Mouse (Mus musculus) right cerebral cortex, postnatal 4 days (tissue): ENCODE results near the gene Chrna4.
A peak's percentile ranks its signal among the peaks of the same experiment; 100 is the strongest.

ENCODE experiments used
- DNase-seq: peaks from one replicate; pipeline ENCODE4 v3.0.0-alpha.2; 2022

The Chrna4 gene

DNA sequence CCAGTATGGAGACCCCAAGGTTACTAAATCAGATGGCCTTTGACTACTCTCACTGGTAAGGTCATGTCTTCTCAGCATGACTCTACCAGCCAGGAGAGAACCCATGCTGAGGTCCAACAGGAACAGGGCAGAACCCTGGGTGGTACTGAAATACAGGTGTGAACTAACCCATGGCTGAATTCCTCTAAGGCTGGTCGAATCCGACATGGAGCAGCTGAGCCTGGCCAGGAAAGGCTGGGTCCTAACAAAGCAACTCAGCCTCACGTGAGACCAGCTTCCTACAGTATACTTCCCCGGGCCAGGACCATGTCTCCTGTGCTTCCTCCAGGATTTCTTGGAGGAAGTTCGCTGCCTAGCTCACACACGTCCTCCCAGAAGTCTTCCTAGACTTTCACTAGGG is 6.8 kb downstream of the Chrna4 start:
- no peak for DNase-seq

DNA sequence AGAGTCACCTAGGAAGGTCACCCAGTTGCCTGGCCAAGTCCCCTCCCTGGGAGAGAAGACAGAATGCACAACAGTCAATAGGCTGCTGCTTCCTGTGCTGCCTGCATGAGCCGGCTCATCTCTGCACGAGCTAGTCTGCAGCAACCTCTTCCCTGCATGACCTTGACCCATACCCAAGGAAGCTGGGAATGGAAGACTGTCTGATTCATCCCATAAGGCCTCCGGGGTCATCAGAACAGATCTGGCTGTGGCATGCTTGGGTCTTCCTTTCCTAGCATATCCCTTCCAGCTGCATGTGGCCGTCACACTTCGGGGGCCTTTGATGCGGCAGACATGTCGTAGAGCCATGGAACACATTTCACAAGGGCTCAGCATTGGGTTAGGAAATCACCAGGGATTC is 8.2 kb downstream of the Chrna4 start:
- DNase-seq: no peak

DNA sequence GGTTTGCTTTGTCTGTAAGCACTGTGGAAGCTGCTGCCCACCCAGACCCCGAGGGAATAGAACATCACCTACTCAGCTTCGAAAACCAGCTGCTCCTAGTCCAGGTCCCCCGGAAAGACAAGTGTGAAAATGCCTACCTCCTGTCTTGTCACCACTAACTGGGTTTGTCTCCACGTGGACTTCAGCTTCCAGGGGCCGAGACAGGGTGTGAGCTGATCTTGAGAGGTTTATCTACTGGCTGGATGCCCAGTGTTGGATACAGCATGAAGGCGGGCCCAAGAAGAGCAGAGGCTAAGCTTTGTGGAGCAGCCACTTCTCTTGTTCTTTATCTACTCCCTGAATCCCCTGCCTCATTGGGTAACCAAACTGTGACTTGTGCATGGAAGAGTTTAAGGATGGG is 10.0 kb downstream of the Chrna4 start:
- no peak for DNase-seq

DNA sequence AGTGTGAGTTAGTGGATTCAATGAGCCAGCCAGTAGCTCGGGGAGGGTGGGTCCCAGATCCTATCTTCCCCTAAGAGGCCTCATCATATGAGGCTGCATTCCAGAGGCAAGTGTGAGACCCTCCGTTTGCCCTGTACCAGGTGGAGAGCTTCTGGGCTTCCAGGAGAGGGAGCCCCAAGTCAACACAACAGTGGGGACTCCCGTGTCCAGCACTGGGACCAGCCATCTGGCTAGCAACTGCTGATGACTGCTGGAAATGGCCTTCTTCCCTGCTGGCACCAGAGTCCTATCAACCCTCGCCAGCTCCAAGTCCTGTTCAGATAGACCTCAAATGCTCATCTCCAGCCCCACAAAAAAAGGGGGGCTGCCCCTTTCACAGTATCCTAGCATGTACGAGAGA is 10.9 kb downstream of the Chrna4 start:
- peak; percentile 24 for DNase-seq

DNA sequence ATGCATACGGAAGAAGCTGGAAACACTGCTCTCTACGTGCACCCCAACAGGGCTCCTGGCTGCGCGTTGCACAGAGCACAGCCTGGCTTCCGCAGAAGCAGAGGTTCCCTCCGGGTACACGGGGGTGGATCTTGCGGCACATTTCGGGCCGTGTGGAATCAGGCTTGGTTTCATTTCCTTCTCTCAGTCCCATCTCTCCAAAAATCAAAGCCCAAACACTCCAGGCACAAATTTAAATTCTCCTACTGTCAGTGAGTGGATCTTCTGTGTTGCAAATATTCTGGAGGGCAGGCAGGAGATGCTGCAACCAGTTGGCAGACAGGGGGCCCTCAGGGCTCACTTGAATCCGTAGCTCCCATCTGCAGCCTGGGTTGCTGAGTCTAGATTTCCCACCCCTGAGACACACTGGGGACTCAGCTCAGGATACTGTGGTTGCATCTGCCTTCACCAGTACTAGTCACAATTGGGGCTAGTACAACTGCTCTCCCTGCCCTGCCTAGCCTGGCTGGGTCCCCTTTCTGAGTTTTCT is 11.9 kb downstream of the Chrna4 start:
- DNase-seq: no peak

DNA sequence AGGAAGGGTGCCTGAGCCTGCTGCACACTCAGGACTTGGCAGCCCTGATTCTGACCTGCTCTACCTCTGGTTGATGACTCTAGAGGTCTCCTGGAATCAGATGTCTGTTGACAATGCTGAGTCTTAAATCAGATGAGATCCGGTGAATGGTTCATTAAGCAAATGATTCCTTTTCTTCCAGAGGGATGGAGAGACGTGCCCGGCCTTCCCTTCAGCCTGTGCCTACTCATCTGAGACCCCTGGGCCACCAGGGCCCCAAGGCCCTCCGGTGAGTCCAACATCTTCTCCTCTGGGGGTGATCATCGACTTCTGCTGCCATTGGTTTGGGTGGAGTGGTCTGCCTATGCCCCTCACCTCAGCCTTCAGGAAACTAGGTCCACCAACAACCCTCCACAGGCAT is 35.0 kb downstream of the Chrna4 start:
- no peak for DNase-seq

DNA sequence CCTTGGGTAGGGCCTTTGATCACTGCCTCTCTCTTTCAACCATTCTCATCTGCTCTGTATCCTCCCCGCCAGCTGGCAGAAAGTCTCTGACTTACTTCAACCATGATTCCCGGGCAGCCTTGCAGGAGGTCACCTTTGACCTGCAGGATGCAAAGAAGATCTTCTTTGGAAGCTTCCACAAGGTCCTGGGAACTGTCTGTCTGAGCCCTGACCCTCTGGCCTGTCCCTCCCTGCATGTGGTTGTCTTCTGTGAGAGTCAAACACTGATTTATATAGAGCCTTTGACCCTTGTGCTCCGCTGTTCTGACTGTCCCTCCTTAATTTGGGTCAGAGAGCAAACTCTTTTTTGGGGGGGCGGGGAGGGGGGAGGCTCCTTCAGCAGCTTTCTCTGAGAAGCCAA is 36.3 kb downstream of the Chrna4 start:
- no peak for DNase-seq

DNA sequence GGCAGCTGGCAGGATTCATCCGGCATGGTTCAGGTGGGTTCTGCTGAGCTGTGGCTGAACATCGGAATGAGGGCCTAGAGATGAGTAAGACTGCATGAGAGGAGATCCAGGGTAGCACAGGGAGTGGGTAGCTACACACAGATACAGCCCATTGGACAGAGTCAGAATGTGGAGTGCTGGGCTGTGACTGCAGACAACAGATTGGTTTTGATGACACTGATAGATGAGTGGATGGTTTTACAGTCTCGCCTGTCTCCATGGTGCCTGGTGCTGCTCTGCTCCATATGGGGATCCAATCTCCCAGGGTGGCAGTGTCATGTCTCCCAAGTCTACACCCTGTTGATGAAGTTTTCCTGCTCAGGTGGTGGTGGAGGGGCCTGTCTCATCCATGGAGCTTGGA is 46.4 kb downstream of the Chrna4 start:
- no peak for DNase-seq

DNA sequence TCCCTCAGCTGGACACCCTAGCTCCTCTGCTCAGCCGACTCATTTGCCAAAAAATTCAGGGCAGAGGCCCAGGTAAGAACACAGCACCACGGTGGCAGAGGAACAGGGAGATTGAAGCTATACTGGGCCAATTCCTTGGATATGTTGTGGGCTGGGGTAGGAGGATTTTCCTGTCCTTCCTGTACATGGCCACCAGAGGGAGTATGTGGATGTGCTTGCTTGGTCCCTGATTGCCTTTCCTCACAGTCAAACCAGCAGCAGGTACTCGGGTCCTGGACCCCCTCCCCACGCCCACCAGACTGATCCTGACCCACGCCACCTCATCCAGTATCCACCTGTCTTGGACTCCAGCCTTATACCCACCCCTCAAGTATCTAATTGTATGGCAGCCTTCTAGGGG is 46.9 kb downstream of the Chrna4 start:
- peak; percentile 26 for DNase-seq

DNA sequence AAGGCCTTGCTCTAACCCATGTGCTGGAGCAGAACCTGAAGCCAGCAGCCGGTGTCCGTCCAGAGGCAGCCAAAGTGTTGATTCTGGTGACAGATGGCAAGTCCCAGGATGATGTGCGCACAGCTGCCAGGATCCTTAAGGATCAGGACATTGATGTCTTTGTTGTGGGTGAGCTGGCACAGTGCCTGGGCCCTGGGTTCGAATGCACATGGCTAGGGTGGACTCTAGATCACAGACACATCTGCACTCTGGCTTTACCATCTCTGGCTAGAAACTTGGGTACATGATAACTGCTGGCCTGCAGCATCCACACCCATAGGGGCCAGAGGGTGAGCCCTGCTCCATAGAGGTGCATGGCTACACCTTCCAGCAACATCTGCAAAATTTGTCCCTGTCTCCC is 47.9 kb downstream of the Chrna4 start:
- DNase-seq: no peak

DNA sequence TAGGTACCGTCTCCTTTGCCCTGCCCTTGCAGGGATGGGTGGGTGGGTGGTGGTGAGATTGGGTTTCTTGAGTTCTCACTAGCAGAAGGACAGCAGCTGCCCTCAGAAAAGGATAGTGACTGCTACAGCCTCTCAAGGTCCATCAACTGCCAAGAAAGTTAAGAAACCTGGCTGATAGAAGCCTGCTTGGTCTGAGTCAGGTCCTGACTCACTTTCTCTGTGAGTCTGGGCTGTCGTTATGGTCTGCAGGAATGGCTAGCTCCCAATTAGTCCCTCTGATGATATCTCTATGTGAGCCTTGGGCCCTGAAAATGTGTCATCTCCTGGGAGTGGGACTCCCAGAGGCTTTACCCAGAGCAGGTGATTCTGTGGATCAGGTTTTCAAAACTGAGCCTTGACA is 49.0 kb downstream of the Chrna4 start:
- no peak for DNase-seq

DNA sequence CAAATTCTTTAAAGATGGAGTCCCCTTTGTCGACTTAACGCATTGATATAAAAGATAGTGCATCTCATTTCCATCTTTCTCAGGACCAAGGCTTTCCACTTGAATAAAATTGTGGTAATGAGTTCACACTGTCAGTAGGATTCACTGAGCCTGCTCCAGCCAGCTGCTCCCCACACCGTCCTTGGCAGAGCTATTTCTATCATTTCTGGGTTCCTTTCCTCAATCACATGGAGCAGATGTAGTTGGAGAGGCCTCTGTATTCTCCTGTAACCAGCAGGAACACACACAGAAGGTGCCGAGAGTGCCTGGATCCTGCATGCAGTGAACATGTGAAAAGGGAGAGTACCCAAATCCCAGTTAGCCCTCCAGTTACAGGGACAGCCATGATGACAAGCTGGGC is 53.0 kb downstream of the Chrna4 start:
- no peak for DNase-seq

DNA sequence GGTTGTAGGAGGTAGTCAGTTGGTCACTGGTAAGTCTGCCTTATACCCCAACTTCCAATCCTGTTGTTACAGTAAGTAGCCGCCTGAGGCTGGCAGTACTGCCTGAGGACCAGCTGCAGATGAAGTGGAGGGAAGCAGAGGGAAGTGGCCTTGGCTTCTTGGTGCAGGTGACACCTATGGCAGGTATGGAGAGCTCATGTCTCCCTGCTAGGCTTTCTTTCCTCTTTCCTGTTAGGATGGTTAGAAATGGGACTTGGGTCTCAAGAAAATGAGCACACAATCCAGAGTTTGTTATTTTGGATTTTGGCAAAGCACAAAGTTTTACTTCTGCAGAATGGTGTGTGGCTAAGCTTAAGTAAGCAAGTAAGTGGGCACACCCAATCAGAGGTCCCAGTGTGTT is 54.4 kb downstream of the Chrna4 start:
- no peak for DNase-seq

DNA sequence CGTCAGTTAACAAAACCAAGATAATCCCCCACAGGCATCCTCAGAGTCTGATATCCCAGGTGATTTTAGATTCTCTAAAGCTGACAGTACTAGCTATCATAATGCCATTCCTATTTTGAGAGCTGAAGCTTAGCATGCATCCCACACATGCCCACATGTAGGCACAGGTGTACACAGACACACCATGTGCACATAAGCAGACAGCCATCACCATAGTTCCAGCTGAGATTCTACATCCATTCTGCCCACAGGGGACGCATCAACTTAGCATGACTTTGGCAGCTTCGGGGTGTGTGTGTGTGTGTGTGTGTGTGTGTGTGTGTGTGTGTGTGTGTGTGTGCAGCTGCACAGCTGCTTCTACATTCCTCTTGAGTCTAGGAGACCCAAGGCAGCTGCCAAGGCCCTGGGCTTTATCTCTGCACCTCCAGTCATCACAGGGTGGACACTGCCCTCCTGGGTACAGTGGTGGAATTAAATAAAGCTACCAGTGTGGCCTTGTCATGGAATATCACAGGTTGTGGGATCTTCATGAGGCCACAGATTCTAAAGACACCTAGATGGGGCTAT is 54.9 kb downstream of the Chrna4 start:
- DNase-seq: no peak

DNA sequence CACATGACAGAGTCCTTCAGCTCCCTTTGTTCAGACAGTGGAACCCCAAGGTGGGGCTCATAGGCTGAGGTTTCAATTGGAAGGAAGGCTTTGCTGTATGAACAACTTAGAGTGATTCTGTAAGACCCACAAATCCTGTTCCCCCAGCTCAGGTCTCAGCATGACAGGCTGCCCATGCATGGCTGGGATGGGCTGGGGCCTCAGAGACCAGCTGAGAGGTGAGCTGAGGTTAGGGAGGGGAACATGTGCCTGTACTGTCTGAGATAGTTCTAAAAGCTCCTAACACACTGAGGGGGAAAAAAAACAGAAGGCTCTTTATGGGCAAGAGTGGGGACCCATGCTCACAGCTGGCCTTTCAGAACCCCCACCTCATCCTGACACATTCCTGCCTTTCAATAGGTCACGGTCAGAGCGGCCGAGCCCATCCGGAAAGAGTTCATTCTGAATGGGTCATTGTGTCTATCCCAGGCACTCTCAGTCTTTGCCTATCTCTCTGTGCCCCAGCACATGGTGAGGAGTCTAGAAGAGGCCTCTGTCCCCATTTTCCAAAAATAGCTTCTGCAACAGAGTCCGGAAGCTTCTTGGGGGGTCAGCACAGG is 55.8 kb downstream of the Chrna4 start:
- no peak for DNase-seq

DNA sequence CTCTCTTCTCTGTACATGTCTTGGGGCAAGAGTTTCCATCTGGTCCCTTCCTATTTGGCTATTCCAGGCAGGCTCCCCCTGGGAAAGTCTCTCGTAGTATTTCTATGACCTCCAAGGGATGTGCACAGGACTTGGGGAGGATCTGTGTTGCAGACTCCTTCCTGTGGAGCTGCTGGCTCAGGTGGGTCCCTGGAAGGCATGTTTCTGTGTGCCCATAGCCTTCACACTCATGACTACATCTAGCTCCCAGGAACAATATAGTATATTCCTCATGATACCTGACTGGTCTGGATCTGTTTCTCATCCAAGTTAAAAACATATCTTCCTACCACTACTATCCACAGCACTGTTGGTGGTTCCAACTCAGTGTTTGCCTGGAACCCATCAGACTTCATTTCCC is 56.3 kb downstream of the Chrna4 start:
- DNase-seq: no peak

DNA sequence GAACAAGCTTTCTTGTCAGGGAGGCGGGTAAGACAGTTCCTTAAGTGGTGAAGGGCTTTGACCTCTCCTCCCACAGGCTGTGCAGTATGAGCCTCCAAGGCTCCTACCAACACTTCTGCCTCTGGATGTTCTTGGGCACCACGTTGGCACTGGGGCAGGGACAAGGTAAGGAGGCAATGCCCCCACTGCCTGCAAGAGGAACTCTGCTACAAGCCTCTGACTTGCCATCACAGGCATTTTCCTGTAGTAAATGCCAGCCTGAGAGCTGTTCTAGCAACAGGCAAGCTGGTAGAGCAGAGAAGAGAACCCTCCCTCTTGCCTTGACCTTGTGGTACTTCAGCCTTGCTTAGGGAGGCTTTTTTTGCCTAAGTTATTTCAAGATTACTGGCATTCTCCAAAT is 56.9 kb downstream of the Chrna4 start, which contains the start of gene Col20a1:
Col20a1 (plus strand) TSS at position 87 of the 400 bp plus-strand sequence.
- no peak for DNase-seq

DNA sequence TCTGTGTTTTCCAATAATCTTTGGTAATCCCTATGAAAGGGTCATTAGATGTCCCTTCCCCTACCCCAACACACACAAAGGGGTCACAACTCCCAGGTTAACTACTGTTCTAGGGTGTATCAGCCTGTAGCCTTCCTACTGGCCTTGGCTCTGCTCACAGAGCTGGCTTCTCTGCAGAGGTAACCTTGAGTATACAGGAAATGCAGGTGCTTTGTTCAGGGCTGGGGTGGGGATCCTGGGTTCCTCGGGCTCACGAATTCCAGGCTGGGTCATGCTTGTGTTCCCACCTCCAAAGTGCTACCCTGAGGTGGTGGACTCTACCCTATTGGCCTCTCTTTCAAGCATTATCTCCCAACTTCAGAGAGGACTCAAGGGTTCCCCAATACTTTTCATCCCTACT is 57.7 kb downstream of the Chrna4 start:
- no peak for DNase-seq

DNA sequence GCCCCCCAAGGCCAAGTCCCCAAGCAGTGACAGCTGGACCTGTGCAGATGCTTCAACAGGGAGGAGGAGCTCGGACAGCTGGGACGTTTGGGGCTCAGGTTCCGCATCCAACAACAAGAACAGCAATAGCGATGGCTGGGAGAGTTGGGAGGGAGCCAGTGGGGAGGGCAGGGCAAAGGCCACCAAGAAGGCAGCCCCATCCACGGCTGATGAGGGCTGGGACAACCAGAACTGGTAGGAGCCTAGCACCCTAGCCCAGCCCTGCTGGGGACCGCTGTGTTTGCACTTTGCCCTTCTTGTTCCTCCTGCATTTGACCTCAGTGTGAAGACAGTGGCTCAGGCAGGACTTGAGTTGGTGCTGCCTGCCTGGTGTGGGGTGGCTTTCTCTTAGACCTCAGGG is 62.2 kb downstream of the Chrna4 start:
- DNase-seq: no peak
